Comparison of ENCODE assay signal across 8 mouse cellular contexts in the genomic region with DNA sequence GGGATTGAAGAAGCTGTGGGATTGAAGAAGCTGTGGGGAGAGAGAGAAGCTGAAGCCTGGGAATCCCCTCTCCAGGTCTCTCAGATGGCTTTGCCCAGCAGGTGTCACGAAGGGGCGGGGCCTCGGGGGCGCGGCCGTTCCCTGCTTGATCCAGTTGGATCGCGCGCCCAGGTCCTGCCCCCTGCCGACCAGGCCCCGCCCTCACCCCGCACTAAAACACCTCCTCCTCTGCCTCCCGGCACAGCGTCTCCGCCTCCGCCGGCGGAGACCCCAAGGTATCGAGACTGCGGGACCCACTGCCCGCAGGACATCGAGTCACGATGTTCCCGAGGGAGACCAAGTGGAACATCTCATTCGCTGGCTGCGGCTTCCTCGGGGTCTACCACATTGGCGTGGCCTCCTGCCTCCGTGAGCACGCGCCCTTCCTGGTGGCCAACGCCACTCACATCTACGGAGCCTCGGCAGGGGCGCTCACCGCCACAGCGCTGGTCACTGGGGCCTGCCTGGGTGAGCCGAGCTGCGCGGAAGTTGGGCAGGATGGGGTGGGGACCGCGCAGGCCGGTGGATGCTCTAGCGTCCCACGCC. TPM values are rescaled to one million over a fixed set of nuclear protein-coding genes. Genes with fewer than 3 reads are reported as not detected.
DNase-seq lines count a peak whose midpoint lies in the region; ATAC-seq and TF ChIP-seq lines count a peak whose summit lies in the region.

A gene (plus strand): TSS at position 232 of the 585 bp plus-strand sequence.

- TF ChIP-seq EP300 in CH12.LX (IDR thresholded peaks at IDR 0.05; ENCODE audit: low read length) = no peak
- TF ChIP-seq EP300 in stomach, postnatal 0 days (optimal IDR thresholded peaks at IDR 0.05) = no peak

- H3K27ac ChIP-seq in CH12.LX (ENCODE audit: insufficient read depth, low read depth) = peak within 1 kb of the TSS; percentile 66
- H3K27ac ChIP-seq in forebrain, embryonic 11.5 days (ENCODE audit: low read depth, low read length) = 0 out of 2 replicates have a peak within 1 kb of the TSS, but pooled peaks have one; percentile 5
- peak within 1 kb of the TSS; percentile 94 for H3K27ac ChIP-seq in heart, embryonic 15.5 days
- H3K27ac ChIP-seq in liver, embryonic 16.5 days (ENCODE audit: low read length) = peak within 1 kb of the TSS; percentile 92
- H3K27ac ChIP-seq in neural tube, embryonic 12.5 days = no peak within 1 kb of the TSS
- peak within 1 kb of the TSS; percentile 87 for H3K27ac ChIP-seq in stomach, postnatal 0 days (replicated peaks)

- TF ChIP-seq RAD21 in CH12.LX (IDR thresholded peaks at IDR 0.05; ENCODE audit: low read depth, low read length) = no peak

- H3K4me3 ChIP-seq in CH12.LX (replicated peaks in 1 of 3; ENCODE audit: low read depth in 2 of 3, low read length in 2 of 3, poor library complexity in 1 of 3) = peak within 1 kb of the TSS; percentile 77 to 96 (median 83)
- peak within 1 kb of the TSS; percentile 53 for H3K4me3 ChIP-seq in forebrain, embryonic 11.5 days (ENCODE audit: low read depth, low read length)
- H3K4me3 ChIP-seq in heart, embryonic 15.5 days = peak within 1 kb of the TSS; percentile 75
- peak within 1 kb of the TSS; percentile 90 for H3K4me3 ChIP-seq in liver, embryonic 16.5 days (ENCODE audit: low read depth, low read length)
- peak within 1 kb of the TSS; percentile 60 for H3K4me3 ChIP-seq in neural tube, embryonic 12.5 days
- peak within 1 kb of the TSS; percentile 57 for H3K4me3 ChIP-seq in stomach, postnatal 0 days (ENCODE audit: low read depth, low read length)

- no peaks in the 10 kb centered on the region for H3K27me3 ChIP-seq in CH12.LX (replicated peaks)
- 0 out of 2 replicates have a peak, but pooled peaks cover 2% of the 10 kb centered on the region for H3K27me3 ChIP-seq in forebrain, embryonic 11.5 days (ENCODE audit: control insufficient read depth, insufficient read depth, low read length)
- H3K27me3 ChIP-seq in heart, embryonic 15.5 days = no peaks in the 10 kb centered on the region
- H3K27me3 ChIP-seq in liver, embryonic 16.5 days (ENCODE audit: control insufficient read depth, insufficient read depth, low read depth, low read length) = peaks cover 5% of the 10 kb centered on the region; the same call in 1 of the 2 replicates
- peaks cover 9% of the 10 kb centered on the region for H3K27me3 ChIP-seq in neural tube, embryonic 12.5 days (replicated peaks)
- H3K27me3 ChIP-seq in stomach, postnatal 0 days (ENCODE audit: control insufficient read depth, insufficient read depth, low read length) = no peaks in the 10 kb centered on the region

- dilution Hi-C loops in CH12.LX (cut with MboI; ENCODE audit: extremely low pct_ligation_motif_present, extremely low pct_unique_long_range_greater_than_20kb, low sequenced_read_pairs) = no loop called here

- peak; percentile 93 for TF ChIP-seq POLR2A in CH12.LX (IDR thresholded peaks at IDR 0.05; ENCODE audit: low read depth, low read length)

- peaks cover 43 to 57% of the 10 kb centered on the region in 2 experiments for H3K36me3 ChIP-seq in CH12.LX (replicated peaks in 1 of 2; ENCODE audit: control insufficient read depth in 1 of 2, insufficient read depth in 1 of 2, low read length in 1 of 2)
- peaks cover 3% of the 10 kb centered on the region; the same call in 1 of the 2 replicates for H3K36me3 ChIP-seq in forebrain, embryonic 11.5 days (ENCODE audit: control insufficient read depth, insufficient read depth, low read length)
- peaks cover 32% of the 10 kb centered on the region for H3K36me3 ChIP-seq in heart, embryonic 15.5 days
- peaks cover 15% of the 10 kb centered on the region for H3K36me3 ChIP-seq in liver, embryonic 16.5 days (ENCODE audit: control insufficient read depth, insufficient read depth)
- H3K36me3 ChIP-seq in neural tube, embryonic 12.5 days = peaks cover 35% of the 10 kb centered on the region
- H3K36me3 ChIP-seq in stomach, postnatal 0 days (ENCODE audit: control insufficient read depth, insufficient read depth, low read length) = peaks cover 6% of the 10 kb centered on the region; the same call in 1 of the 2 replicates

- H3K9me3 ChIP-seq in CH12.LX (replicated peaks; ENCODE audit: low read length) = no peaks in the 10 kb centered on the region
- no peaks in the 10 kb centered on the region for H3K9me3 ChIP-seq in forebrain, embryonic 11.5 days (ENCODE audit: control insufficient read depth, low read length)
- H3K9me3 ChIP-seq in heart, embryonic 15.5 days (replicated peaks) = no peaks in the 10 kb centered on the region
- no peaks in the 10 kb centered on the region for H3K9me3 ChIP-seq in liver, embryonic 16.5 days (replicated peaks; ENCODE audit: control insufficient read depth, low read length)
- no peaks in the 10 kb centered on the region for H3K9me3 ChIP-seq in neural tube, embryonic 12.5 days
- H3K9me3 ChIP-seq in stomach, postnatal 0 days (ENCODE audit: control insufficient read depth, low read length) = no peaks in the 10 kb centered on the region

- WGBS in forebrain, embryonic 11.5 days = under 1% methylated on average over 45 of the region's 45 CpGs
- under 1% methylated on average over 45 of the region's 45 CpGs for WGBS in heart, embryonic 15.5 days
- under 1% methylated on average over 42 of the region's 45 CpGs for WGBS in liver, embryonic 16.5 days (ENCODE audit: insufficient replicate concordance)
- WGBS in neural tube, embryonic 12.5 days = under 1% methylated on average over 45 of the region's 45 CpGs
- under 1% methylated on average over 44 of the region's 45 CpGs for WGBS in stomach, postnatal 0 days

- H3K9ac ChIP-seq in CH12.LX (ENCODE audit: insufficient read depth, low read depth) = peak within 1 kb of the TSS; percentile 41
- H3K9ac ChIP-seq in forebrain, embryonic 11.5 days (ENCODE audit: low read length) = peak within 1 kb of the TSS; percentile 46
- H3K9ac ChIP-seq in heart, embryonic 15.5 days = peak within 1 kb of the TSS; percentile 77
- peak within 1 kb of the TSS; percentile 81 for H3K9ac ChIP-seq in liver, embryonic 16.5 days (ENCODE audit: low read depth, low read length)
- H3K9ac ChIP-seq in neural tube, embryonic 12.5 days = peak within 1 kb of the TSS; percentile 73
- peak within 1 kb of the TSS; percentile 79 for H3K9ac ChIP-seq in stomach, postnatal 0 days (ENCODE audit: low read length)

- in situ Hi-C loops in CH12.LX (cut with MboI; ENCODE audit: low pct_ligation_motif_present, low pct_unique_long_range_greater_than_20kb, low sequenced_read_pairs) = loop anchor here (5.0 kb wide), 1 partner anchor 43 kb away; a partner anchor contains a TSS

- no peak; a peak in 1 of 4 replicates for TF ChIP-seq CTCF in CH12.LX (conservative IDR thresholded peaks at IDR 0.05 in 1 of 2, IDR thresholded peaks at IDR 0.05 in 1 of 2; ENCODE audit: low read depth in 2 of 2, low read length in 2 of 2)
- peak; percentile 52; the same call in 1 of the 2 replicates for TF ChIP-seq CTCF in stomach, postnatal 0 days (IDR thresholded peaks at IDR 0.05; ENCODE audit: low read depth)

- peak; percentile 80 for ATAC-seq in forebrain, embryonic 11.5 days (replicated peaks; ENCODE audit: low FRiP score)
- peak; percentile 84 for ATAC-seq in heart, embryonic 15.5 days (replicated peaks; ENCODE audit: insufficient number of reproducible peaks, insufficient read depth, low FRiP score, low read depth)
- ATAC-seq in liver, embryonic 16.5 days (ENCODE audit: low read depth) = peak; percentile 91
- peak; percentile 78 for ATAC-seq in neural tube, embryonic 12.5 days (ENCODE audit: low FRiP score, low read depth)
- ATAC-seq in stomach, postnatal 0 days (ENCODE audit: low FRiP score, low TSS enrichment) = peak; percentile 83

- peak within 1 kb of the TSS; percentile 89 for H3K4me2 ChIP-seq in CH12.LX (ENCODE audit: insufficient read depth, low read depth, poor library complexity, severe bottlenecking)
- peak within 1 kb of the TSS; percentile 88 for H3K4me2 ChIP-seq in forebrain, embryonic 11.5 days (ENCODE audit: low read depth, low read length, severe bottlenecking)
- H3K4me2 ChIP-seq in heart, embryonic 15.5 days = peak within 1 kb of the TSS; percentile 91
- H3K4me2 ChIP-seq in liver, embryonic 16.5 days (ENCODE audit: low read depth, low read length) = peak within 1 kb of the TSS; percentile 100
- peak within 1 kb of the TSS; percentile 97 for H3K4me2 ChIP-seq in neural tube, embryonic 12.5 days (replicated peaks)
- H3K4me2 ChIP-seq in stomach, postnatal 0 days (replicated peaks; ENCODE audit: low read depth) = peak within 1 kb of the TSS; percentile 86

- H3K4me1 ChIP-seq in CH12.LX (ENCODE audit: control insufficient read depth in 1 of 2, insufficient read depth in 2 of 2) = peaks cover 11 to 34% of the 10 kb centered on the region in 2 experiments
- H3K4me1 ChIP-seq in forebrain, embryonic 11.5 days (replicated peaks; ENCODE audit: control insufficient read depth, insufficient read depth, low read length) = peaks cover 8% of the 10 kb centered on the region
- peaks cover 21% of the 10 kb centered on the region for H3K4me1 ChIP-seq in heart, embryonic 15.5 days (replicated peaks)
- H3K4me1 ChIP-seq in liver, embryonic 16.5 days (ENCODE audit: control insufficient read depth, low read depth, low read length) = peaks cover 31% of the 10 kb centered on the region
- peaks cover 17% of the 10 kb centered on the region for H3K4me1 ChIP-seq in neural tube, embryonic 12.5 days
- H3K4me1 ChIP-seq in stomach, postnatal 0 days (replicated peaks; ENCODE audit: control insufficient read depth, insufficient read depth) = 0 out of 2 replicates have a peak, but pooled peaks cover 3% of the 10 kb centered on the region

- no peaks in the 10 kb centered on the region for H3K79me2 ChIP-seq in CH12.LX (replicated peaks; ENCODE audit: control insufficient read depth, extremely low read depth, insufficient read depth, poor library complexity, severe bottlenecking)

- DNase-seq in CH12.LX (ENCODE audit: extremely low read depth) = peak; percentile 91
- peak; percentile 89 for DNase-seq in c-Kit-positive CD71-negative TER-119-negative erythroid progenitor cells, embryonic 14.5 days (ENCODE audit: low read depth)
- DNase-seq in forebrain, embryonic 11.5 days (ENCODE audit: low spot score) = peak; percentile 96
- DNase-seq in kidney, postnatal 25 days = peak; percentile 98 to 99
- peak; percentile 99 for DNase-seq in stomach, postnatal 0 days (ENCODE audit: low spot score)

TF ChIP-seq in CH12.LX, 34 proteins besides CTCF, POLR2A, EP300 and RAD21 (continues in another document):
- TF ChIP-seq POLR2AphosphoS2 (IDR thresholded peaks at IDR 0.05; ENCODE audit: low read depth, low read length) (no peak), TBP (conservative IDR thresholded peaks at IDR 0.05; ENCODE audit: low read depth, low read length) (0 out of 2 replicates have a peak, but pooled peaks have one; percentile 29)

RNA-seq across cellular contexts. Expression of the gene that starts here (rescaled TPM):
- 8.9 and 11.7 TPM in 2 replicates for total RNA-seq in CH12.LX (2012; rRNA removed)
- 1.5 and 2.8 TPM in 2 replicates for total RNA-seq in CH12.LX (2014; rRNA removed)
- polyA plus RNA-seq in CH12.LX (2012; ENCODE audit: insufficient read length, low read depth) = 25.3 and 29.6 TPM in 2 replicates
- 16.9 and 17.9 TPM in 2 replicates for polyA plus RNA-seq in forebrain, embryonic 11.5 days (2014; fragmentation: Nextera tagmentation; extraction: Ambion mirVana)
- polyA plus RNA-seq in heart, embryonic 15.5 days (2015; fragmentation: Nextera tagmentation; extraction: Ambion mirVana) = 56.3 and 57.5 TPM in 2 replicates
- 14.9 and 15.5 TPM in 2 replicates for polyA plus RNA-seq in liver, embryonic 16.5 days (2015; fragmentation: Nextera tagmentation; extraction: Ambion mirVana)
- 15.8 and 16.5 TPM in 2 replicates for polyA plus RNA-seq in neural tube, embryonic 12.5 days (2016; fragmentation: Nextera tagmentation; extraction: Ambion mirVana)
- polyA plus RNA-seq in stomach, postnatal 0 days (2015; fragmentation: Nextera tagmentation; extraction: Ambion mirVana) = 82.1 and 88.0 TPM in 2 replicates
